Mouse (Mus musculus) 416B (cell line): ENCODE results near the gene Hoxa9.

ENCODE experiments used
- DNase-seq: peaks from one replicate; pipeline ENCODE4 v3.0.0; 2011; ENCODE audit warnings: low read depth

Gene Hoxa9

DNA sequence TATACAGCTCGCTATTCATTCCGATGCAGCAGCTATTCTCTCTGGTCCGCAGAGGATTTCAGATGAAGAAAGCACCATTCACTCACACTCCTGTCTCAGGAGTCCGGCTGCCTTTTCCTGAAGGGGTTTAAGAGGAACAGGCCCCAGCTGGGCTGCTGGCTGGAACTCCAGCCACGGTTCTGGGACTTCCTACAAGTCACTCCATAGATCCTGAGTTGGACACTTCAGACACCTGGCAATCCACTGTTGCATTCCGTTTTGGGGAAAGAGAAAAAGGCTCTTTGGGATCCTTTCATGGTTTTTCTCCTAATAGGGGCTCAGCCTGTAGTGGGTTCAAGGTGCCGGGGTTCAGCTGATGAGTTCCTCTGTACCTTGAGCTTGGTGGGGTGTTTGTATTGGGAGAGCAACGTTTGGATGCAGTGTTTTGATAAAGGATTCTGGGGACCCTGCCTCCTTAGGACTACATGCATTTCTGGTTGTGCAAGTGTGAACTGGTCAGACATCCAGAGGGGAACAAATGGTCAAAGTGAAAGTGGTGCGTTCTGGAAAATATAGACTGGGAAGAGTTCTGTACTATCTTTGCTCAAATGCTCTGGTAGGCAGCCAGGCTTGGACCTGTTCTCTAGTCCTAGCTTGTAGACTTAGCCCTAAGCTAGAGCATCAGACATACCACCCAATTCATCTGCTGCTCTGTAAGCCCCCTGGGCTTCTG lies 31.0 kb upstream of the Hoxa9 start:
- no peak for DNase-seq

- DNase-seq = no peak
These were observed 30.0 kb upstream of the Hoxa9 start, which contains the start of gene Hoxa13 for GRCm38 (mm10) chr6:52260654-52261575. Gene Hoxa13, minus strand, starts transcription at chr6:52260880.

GRCm38 (mm10) chr6:52259811-52260261 lies 28.9 kb upstream of the Hoxa9 start:
- no peak for DNase-seq

DNA sequence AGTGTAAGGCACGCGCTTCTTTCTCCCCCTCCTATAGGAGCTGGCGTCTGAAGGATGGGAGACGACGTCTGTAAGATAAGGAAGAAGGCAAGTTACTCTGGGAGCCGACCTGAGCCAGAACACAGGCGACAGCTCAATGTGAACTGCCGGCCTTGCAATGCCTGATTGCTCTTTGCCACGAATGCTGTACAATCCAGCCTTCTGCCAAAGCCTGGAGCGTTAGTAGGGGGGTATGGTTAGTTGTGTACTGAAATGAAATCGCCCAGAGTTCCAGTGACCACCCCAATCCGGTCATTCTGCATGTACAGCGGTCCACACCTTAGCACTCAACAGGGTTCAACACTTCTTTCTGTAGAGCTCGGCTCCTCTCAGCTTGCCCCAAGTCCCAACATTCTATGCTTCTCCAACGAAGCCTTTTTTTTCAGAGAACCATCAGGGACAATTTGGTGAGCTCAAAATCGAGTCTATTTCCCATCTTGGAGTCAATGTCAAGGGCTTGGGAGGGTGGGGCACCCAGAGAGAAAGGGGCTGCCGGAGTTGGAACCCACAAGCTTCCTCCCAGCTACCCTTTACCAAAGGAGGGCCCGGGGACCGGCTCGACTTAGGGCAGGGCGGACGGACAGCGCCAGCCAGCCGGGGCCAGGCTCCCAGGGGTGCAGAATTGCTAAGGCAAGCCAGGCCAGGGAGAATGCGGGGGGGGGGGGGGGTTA lies 28.3 kb upstream of the Hoxa9 start:
- DNase-seq = no peak

DNA sequence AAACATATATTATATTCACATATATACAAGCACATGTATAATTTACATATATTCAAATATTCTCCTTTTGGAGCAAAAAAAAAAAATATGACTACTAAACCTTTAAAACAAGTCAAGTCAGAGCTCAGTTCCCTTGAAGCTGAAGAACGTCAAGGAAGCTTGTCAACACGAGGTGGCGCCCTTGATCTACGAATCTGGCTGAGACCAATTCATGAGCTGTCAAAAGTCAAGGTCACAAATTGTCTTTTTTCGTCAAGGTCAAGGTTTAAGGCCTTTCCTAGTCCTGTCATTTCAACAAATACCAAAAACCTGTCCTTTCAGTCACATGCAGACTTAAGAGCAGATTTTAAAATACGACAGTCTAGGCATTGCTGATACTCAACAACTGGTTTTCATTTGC lies 26.1 kb upstream of the Hoxa9 start:
- peak; percentile 73 for DNase-seq

- DNase-seq = no peak
These were observed 22.9 kb upstream of the Hoxa9 start for GRCm38 (mm10) chr6:52253511-52254500.

DNA sequence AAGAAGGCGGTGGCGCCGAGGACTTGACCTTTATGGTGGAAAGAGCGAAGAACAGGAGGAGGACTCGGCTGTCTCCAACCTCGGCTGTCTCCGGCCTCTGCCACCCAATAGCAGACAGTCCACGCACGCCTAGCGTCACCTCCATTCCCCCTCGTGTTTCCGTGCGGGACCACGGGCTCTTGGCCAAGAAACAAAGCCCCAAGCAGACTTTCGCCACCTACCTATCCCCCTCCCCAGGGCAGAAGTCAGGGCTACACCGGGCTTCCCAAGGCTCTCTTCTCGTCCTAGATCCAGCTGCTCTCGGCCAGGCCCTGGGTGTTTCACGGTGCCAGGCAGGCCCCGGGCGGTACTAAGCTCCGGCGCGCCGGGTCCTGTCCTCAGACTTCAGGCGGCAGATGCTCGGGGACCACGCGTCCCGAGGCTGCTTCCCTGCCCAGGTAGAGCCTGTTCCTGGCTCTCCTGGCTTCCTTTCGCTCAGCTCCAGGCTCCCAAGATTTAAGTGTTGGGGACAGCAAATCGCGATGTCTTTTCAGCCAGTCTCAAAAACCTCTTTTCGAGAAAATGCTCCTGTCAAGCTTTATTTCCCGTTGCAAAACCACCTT lies 22.0 kb upstream of the Hoxa9 start:
- no peak for DNase-seq

DNA sequence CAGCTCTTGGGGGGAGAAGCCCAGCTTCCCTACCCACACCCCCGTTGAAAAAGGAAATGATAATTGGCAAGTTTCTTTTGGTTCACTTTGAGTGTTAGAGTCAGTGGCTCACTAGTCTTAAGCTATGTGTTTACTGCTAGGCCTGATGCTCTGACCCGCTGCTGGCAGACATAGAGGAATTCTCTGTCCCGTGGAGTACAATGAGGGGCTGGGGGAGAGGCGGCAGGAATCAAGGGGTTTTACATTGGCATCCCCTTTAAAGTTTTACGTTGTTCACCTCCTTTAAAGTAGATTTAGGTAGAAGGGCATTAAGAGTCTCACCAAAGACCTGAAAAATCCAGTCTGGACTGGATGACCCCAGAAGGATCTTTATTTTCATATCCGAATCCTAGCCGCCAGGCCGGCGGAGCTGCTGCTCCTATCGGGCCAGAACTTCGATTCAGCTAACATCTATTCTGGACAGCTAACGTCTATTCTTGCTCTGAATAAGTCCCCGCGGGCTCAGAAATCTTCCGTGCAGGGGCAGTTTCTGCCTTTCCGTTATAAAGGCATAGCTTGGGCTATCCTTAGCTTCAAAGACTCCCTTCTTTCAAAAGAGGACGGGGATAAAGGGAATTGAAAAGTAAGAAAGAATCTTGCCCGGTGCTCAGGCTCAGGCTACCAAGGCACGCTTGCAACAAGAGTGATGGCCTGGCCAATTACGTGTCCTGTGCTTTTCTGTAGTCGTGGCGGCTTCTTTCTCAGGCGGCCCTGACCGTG lies 21.3 kb upstream of the Hoxa9 start:
- no peak for DNase-seq

GRCm38 (mm10) chr6:52251177-52251879 lies 20.4 kb upstream of the Hoxa9 start:
- no peak for DNase-seq

DNA sequence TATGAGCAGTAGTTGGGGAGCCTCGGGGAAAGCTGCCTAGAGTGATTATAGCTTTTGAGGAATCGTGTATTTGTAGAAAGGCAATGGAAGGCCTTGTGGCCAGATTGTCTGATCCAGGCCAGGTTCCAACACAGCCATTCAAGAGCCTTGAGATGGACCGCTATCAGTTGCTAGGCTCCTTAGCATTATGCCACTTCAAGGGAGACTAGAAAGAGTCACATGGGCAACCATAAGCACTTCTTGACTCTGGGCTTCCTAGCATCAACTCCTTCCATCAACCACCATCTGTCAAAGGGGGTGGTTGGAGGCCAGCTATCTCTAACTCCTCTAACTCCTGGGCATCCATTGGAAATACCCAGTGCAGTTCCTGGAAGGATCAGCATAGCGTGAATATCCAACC lies 18.9 kb upstream of the Hoxa9 start:
- DNase-seq = no peak

- no peak for DNase-seq
These were observed 18.5 kb upstream of the Hoxa9 start for GRCm38 (mm10) chr6:52249415-52249738.

- no peak for DNase-seq
These were observed 17.9 kb upstream of the Hoxa9 start for GRCm38 (mm10) chr6:52248638-52249414.

- no peak for DNase-seq
These were observed 17.1 kb upstream of the Hoxa9 start for GRCm38 (mm10) chr6:52247766-52248637.

DNA sequence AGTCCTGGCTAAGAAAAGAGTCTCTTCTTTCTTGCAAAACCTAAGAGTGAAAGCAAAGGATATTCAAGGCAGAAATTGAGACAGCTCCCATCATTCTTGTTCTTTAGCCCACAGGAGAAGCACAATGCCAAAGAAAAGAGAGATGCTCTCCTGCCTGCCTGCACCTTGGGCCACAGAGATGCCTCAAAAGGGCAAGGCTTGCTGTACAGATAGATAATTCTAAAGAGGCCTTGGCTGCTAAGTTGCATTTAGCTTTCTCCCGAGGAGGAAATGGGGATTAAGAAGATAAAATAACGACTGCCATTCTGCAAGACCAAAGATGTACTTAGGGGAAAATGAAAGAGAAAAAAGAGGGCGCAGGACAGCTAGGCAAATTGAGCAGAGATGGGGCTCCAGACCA lies 16.0 kb upstream of the Hoxa9 start:
- DNase-seq = no peak

DNA sequence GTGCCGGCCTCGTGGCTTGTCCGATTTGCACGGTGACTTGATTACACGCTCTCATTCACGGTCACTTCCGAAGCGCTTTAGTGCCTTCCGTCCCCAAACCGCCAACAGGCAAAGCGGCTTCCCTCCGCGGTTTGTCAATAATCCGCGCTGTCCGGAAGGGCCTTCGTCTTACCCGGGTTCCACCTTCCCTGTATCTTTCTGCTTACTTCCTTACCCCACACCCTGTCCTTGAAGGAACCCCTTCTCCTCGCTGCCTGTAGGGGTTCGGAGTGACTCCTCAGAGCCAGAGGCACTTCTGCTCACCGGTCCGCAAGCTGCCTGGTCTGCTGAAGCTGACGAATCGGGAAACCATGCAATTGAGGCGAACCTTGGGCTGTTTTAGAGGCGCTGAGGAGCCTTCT lies 15.5 kb upstream of the Hoxa9 start:
- DNase-seq = no peak

GRCm38 (mm10) chr6:52245757-52246142 lies 14.9 kb upstream of the Hoxa9 start, which contains the start of gene Hoxa11:
Gene Hoxa11, minus strand, starts transcription at chr6:52245810.
- no peak for DNase-seq

DNA sequence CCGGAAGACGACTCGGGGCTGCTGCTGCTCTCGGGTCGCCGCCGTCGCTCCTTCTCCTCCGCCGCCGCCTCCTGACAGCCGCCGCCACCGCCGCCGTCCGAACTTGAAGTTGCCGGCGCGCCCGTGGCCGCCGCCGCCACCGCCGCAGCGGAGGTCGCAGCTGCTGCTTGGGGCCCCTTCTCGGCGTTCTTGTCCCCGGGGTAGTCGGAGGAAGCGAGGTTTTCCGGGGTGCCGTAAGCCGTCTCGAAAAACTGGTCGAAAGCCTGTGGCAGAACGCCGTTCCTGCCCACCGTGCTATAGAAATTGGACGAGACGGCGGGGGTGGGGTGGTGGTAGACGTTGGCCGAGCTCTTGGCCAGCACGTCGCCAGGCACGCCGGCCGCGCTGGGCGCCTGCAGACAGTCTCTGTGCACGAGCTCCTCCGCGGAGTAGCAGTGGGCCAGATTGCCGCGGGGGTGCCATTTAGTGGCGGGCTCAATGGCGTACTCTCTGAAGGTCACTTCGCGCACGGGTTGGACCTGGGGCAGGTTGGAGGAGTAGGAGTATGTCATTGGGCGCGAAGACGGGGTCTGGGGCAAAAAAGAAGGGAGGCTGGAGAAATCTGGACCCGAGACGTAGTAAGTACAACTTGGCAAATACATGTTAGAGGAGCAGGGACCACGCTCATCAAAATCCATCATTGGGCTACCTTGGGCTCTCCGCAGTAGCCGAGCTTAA lies 14.3 kb upstream of the Hoxa9 start:
- no peak for DNase-seq
